Mouse (Mus musculus) stomach, embryonic 16.5 days (tissue): Measurements from ENCODE around the gene Casp12. TPM values are rescaled to one million over a fixed set of nuclear protein-coding genes. Genes with fewer than 3 reads are reported as not detected.

ENCODE experiments used
- ATAC-seq: fragments of 200-750 bp; cut with Nextera tagmentation; 2 replicates; pipeline ENCODE4 v1.8.0; 2017; ENCODE audit warnings: moderate number of reproducible peaks, moderate TSS enrichment; ENCODE audit not compliant: insufficient read depth, low FRiP score
- H3K27ac ChIP-seq: fragments of 300-500 bp; sonication (generic); 2 replicates; pipeline ENCODE4 v1.5.1; 2014; ENCODE audit warnings: low read length
- H3K27me3 ChIP-seq: fragments of 300-500 bp; sonication (generic); 2 replicates; pipeline ENCODE4 v1.6.1; 2014; ENCODE audit warnings: low read length, control low read depth, mixed read lengths; ENCODE audit not compliant: control insufficient read depth, insufficient read depth
- H3K36me3 ChIP-seq: fragments of 300-500 bp; sonication (generic); 2 replicates; pipeline ENCODE4 v1.6.1; 2014; ENCODE audit warnings: low read length; ENCODE audit not compliant: control insufficient read depth, insufficient read depth
- H3K4me1 ChIP-seq: fragments of 300-500 bp; sonication (generic); 2 replicates; pipeline ENCODE4 v1.6.1; 2014; ENCODE audit warnings: low read length, control low read depth, mixed read lengths; ENCODE audit not compliant: control insufficient read depth, insufficient read depth
- H3K4me2 ChIP-seq: fragments of 300-500 bp; sonication (generic); 2 replicates; pipeline ENCODE4 v1.6.1; 2014; ENCODE audit warnings: low read depth, low read length, mixed read lengths
- H3K4me3 ChIP-seq: fragments of 300-500 bp; sonication (generic); replicated peaks from 2 replicates; pipeline ENCODE4 v1.5.1; 2014; ENCODE audit warnings: mild to moderate bottlenecking, low read length
- H3K9ac ChIP-seq: fragments of 300-500 bp; sonication (generic); 2 replicates; pipeline ENCODE4 v1.6.1; 2014; ENCODE audit warnings: low read length
- H3K9me3 ChIP-seq: fragments of 300-500 bp; sonication (generic); replicated peaks from 2 replicates; pipeline ENCODE4 v1.6.1; 2016; ENCODE audit warnings: low read length, control low read depth; ENCODE audit not compliant: control insufficient read depth
- WGBS: fragments of 180-500 bp; shearing (Covaris S2); extraction: QIAGEN DNeasy Blood & Tissue Kit; methylation state at CpG from one replicate; pipeline ENCODE4 v1.1.7; 2014; 5-methylcytosine and 5-hydroxymethylcytosine counted together
- polyA plus RNA-seq: library from polyadenylated mRNA; unstranded; fragments of >200 nt; fragmentation: Nextera tagmentation; extraction: Ambion mirVana; gene quantifications from 2 replicates; pipeline ENCODE4 v1.2.1, GENCODE M21; 2015

Gene Casp12
- 8.1 and 8.3 TPM in 2 replicates for polyA plus RNA-seq

- H3K4me3 ChIP-seq: peak within 1 kb of the TSS; percentile 40
- H3K9ac ChIP-seq: no peak within 1 kb of the TSS; the same call in 1 of the 2 replicates
- no peaks in the 10 kb centered on the region for H3K27me3 ChIP-seq
- ATAC-seq: peak; percentile 64; the same call in 1 of the 2 replicates
- H3K27ac ChIP-seq: peak within 1 kb of the TSS; percentile 88
- H3K9me3 ChIP-seq: no peaks in the 10 kb centered on the region
- 29% methylated on average over 4 of the region's 4 CpGs for WGBS
- H3K36me3 ChIP-seq: no peaks in the 10 kb centered on the region
- no peaks in the 10 kb centered on the region for H3K4me1 ChIP-seq
- peak within 1 kb of the TSS; percentile 44 for H3K4me2 ChIP-seq
Measured at GRCm38 (mm10) chr9:5345291-5345898, at the start of gene Casp12. Casp12 (plus strand) TSS chr9:5345430.

GRCm38 (mm10) chr9:5296354-5297237 is 48.6 kb upstream of the Casp12 start:
- no peak overlapping the region for H3K4me3 ChIP-seq
- ATAC-seq: no peak
- no peaks in the 10 kb centered on the region for H3K36me3 ChIP-seq
- no peaks in the 10 kb centered on the region for H3K9me3 ChIP-seq
- no peak overlapping the region for H3K27ac ChIP-seq
- no peak overlapping the region for H3K9ac ChIP-seq
- no peaks in the 10 kb centered on the region for H3K4me1 ChIP-seq
- 64% methylated on average over 2 of the region's 2 CpGs for WGBS
- H3K4me2 ChIP-seq: no peak overlapping the region
- H3K27me3 ChIP-seq: no peaks in the 10 kb centered on the region

GRCm38 (mm10) chr9:5298329-5299131 is 46.7 kb upstream of the Casp12 start, which contains the start of gene Casp1:
Casp1 (plus strand) TSS chr9:5298517.
- no peak within 1 kb of the TSS for H3K9ac ChIP-seq
- H3K4me3 ChIP-seq: no peak within 1 kb of the TSS
- no peaks in the 10 kb centered on the region for H3K27me3 ChIP-seq
- ATAC-seq: no peak
- H3K4me2 ChIP-seq: no peak within 1 kb of the TSS
- 74% methylated on average over 11 of the region's 11 CpGs for WGBS
- no peak within 1 kb of the TSS for H3K27ac ChIP-seq
- no peaks in the 10 kb centered on the region for H3K9me3 ChIP-seq
- no peaks in the 10 kb centered on the region for H3K4me1 ChIP-seq
- no peaks in the 10 kb centered on the region for H3K36me3 ChIP-seq

GRCm38 (mm10) chr9:5299132-5299381 is 46.2 kb upstream of the Casp12 start:
- H3K27ac ChIP-seq: no peak overlapping the region
- WGBS: 76% methylated on average over 2 of the region's 2 CpGs

GRCm38 (mm10) chr9:5308561-5308960 is 36.7 kb upstream of the Casp12 start, which contains the start of gene Casp4:
Casp4 (plus strand) TSS chr9:5308828.
- Histone ChIP-seq H3K9me3 (no peaks in the 10 kb centered on the region), H3K4me1 (no peaks in the 10 kb centered on the region), H3K4me3 (peak within 1 kb of the TSS; percentile 9; the same call in 1 of the 2 replicates), H3K27ac (no peak within 1 kb of the TSS), H3K4me2 (no peak within 1 kb of the TSS), H3K9ac (no peak within 1 kb of the TSS), H3K36me3 (no peaks in the 10 kb centered on the region), H3K27me3 (no peaks in the 10 kb centered on the region)
- 38% methylated on average over 5 of the region's 5 CpGs for WGBS
- peak; percentile 56; the same call in 1 of the 2 replicates for ATAC-seq

More at GRCm38 (mm10) chr9:5299132-5299381, 46.2 kb upstream of the Casp12 start:
- H3K9me3 ChIP-seq: no peaks in the 10 kb centered on the region
- H3K4me1 ChIP-seq: no peaks in the 10 kb centered on the region
- H3K4me2 ChIP-seq: no peak overlapping the region
- H3K4me3 ChIP-seq: no peak overlapping the region
- no peaks in the 10 kb centered on the region for H3K36me3 ChIP-seq
- ATAC-seq: no peak
- H3K27me3 ChIP-seq: no peaks in the 10 kb centered on the region
- H3K9ac ChIP-seq: no peak overlapping the region

GRCm38 (mm10) chr9:5310112-5310511 is 35.1 kb upstream of the Casp12 start:
- H3K27me3 ChIP-seq: no peaks in the 10 kb centered on the region
- H3K36me3 ChIP-seq: no peaks in the 10 kb centered on the region
- H3K9ac ChIP-seq: no peak overlapping the region
- no peaks in the 10 kb centered on the region for H3K4me1 ChIP-seq
- no peak for ATAC-seq
- H3K4me3 ChIP-seq: no peak overlapping the region
- no peaks in the 10 kb centered on the region for H3K9me3 ChIP-seq
- H3K4me2 ChIP-seq: no peak overlapping the region
- H3K27ac ChIP-seq: no peak overlapping the region

DNA sequence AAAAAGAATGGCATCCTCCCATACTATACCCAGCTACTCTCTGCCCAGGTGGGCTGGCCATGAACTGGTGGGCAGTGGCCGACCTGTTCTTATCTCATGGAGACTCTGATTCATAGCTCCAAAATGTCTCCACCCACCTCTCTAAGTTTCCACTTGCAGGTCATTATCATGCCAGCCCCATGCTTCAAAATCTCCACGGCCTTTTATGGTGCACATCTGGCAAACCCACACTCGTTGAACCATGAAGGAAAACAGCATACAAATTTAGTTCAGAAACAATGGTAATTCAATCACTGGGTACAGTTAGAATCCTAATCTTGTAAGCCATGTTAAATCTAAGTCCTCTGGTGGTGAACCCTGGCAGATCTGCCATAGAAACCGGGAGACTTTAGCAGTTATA is 33.8 kb upstream of the Casp12 start:
- Histone ChIP-seq H3K36me3 (no peaks in the 10 kb centered on the region), H3K4me3 (no peak overlapping the region), H3K27me3 (no peaks in the 10 kb centered on the region), H3K4me2 (no peak overlapping the region), H3K27ac (no peak overlapping the region), H3K9me3 (no peaks in the 10 kb centered on the region), H3K4me1 (no peaks in the 10 kb centered on the region), H3K9ac (no peak overlapping the region)
- ATAC-seq: no peak
- 73% methylated on average over 4 of the region's 4 CpGs for WGBS

DNA sequence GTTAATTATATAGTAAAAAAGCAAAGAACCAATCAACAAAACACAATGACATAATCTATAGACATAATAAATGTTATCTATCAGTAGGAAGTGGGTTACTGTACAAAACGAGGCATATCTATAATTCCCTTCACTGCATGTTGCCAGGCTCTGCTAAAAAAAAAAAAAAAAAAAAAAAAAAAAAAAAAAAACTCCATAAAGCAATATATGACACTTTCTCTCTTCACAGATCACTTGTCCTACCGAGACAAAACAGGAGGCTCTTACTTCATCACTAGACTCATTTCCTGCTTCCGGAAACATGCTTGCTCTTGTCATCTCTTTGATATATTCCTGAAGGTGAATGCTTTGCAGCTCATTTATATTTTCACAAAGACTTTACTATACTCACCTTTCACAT is 17.0 kb upstream of the Casp12 start:
- Histone ChIP-seq H3K4me2 (no peak overlapping the region), H3K4me3 (no peak overlapping the region), H3K9ac (no peak overlapping the region), H3K4me1 (no peaks in the 10 kb centered on the region), H3K27me3 (no peaks in the 10 kb centered on the region), H3K27ac (no peak overlapping the region), H3K36me3 (no peaks in the 10 kb centered on the region), H3K9me3 (no peaks in the 10 kb centered on the region)
- ATAC-seq: no peak
- 58% methylated on average over 3 of the region's 3 CpGs for WGBS

DNA sequence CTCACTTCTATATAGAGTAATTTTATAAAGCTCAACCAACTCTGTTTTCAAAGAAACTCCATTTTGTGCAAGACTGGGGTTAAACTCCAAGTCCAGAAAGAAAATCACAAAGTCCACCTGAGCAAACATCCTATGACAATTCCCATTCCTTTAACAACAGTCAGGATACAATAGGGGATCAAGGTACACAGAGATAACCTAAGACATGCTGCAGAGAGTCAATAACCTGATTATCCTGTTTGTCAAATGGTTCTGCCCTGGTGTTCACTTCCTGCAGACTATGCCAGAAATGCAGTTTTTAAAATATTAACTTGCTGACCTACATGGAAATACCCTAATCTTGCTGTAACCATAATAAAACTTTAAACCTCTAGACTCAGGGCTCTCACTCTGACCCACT is 12.8 kb upstream of the Casp12 start:
- no peak overlapping the region for H3K4me2 ChIP-seq
- H3K27me3 ChIP-seq: no peaks in the 10 kb centered on the region
- no peaks in the 10 kb centered on the region for H3K9me3 ChIP-seq
- ATAC-seq: peak; percentile 37; the same call in 1 of the 2 replicates
- no peaks in the 10 kb centered on the region for H3K36me3 ChIP-seq
- no peak overlapping the region for H3K27ac ChIP-seq
- H3K9ac ChIP-seq: no peak overlapping the region
- H3K4me3 ChIP-seq: no peak overlapping the region
- no peaks in the 10 kb centered on the region for H3K4me1 ChIP-seq
